Mouse (Mus musculus): ENCODE results near the gene Haao. TPM values are rescaled to one million over a fixed set of nuclear protein-coding genes. Genes with fewer than 3 reads are reported as not detected.

Haao gene
- polyA plus RNA-seq, 1 experiment = not detected

DNA sequence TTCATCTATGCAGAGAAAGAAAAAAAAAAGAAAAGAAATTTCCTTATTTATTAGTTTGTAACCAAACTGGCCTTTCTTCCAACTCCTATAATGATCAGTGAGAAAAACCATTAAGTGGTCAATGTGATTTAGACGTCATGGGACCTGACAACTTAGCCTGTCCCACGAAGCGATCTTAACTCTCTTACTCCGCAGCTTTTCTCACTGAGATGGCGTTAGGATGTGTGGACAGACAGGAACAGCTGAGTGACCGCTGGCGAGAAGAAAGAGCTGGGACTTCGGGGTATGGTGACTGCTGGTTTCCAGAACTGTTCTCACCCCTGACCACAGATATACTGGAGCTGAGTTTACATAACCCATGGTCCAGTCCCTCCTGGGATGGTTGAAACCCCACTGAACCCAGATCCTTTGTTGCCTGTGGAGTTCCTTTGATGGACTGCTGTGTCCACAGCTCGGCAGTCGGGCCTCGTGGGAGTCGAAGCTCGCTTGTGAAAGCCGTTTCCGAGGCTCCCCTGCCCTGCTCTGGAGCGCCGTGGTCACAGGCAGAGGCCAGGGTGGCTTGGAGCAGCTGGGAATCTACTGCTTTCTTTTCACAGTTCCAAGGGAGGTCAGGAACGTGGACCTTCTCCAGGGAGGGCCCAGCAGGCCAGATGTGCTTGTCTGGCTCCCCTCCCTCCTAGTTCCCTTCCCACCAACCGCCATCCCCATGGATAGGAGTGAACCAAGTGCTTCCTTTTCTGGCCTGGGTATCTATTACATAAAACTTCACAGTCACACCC is 25.8 kb upstream of the Haao start:
- Histone ChIP-seq H3K27me3 (ENCODE audit: control insufficient read depth, insufficient read depth, insufficient read length) (no peaks in the 10 kb centered on the region), H3ac (ENCODE audit: control insufficient read depth, insufficient read length, low read depth) (no peak overlapping the region), H3K79me3 (ENCODE audit: low read depth) (no peaks in the 10 kb centered on the region), H3K4me3 (ENCODE audit: insufficient read depth, poor library complexity, severe bottlenecking) (no peak overlapping the region), H3K79me2 (ENCODE audit: control insufficient read depth, insufficient read depth) (no peaks in the 10 kb centered on the region), H3K36me3 (ENCODE audit: control insufficient read depth, insufficient read depth) (no peaks in the 10 kb centered on the region)
- TF ChIP-seq FOSL1 (IDR thresholded peaks at IDR 0.05; ENCODE audit: insufficient read depth, low read length, poor library complexity, severe bottlenecking) = no peak
- TF ChIP-seq MYOD1 (IDR thresholded peaks at IDR 0.05; ENCODE audit: control insufficient read depth, insufficient read length, low read depth) = peak; percentile 95
- no peak for TF ChIP-seq USF1 (IDR thresholded peaks at IDR 0.05; ENCODE audit: low read depth)

- Histone ChIP-seq H3ac (ENCODE audit: control insufficient read depth, insufficient read length, low read depth) (no peak overlapping the region), H3K36me3 (ENCODE audit: control insufficient read depth, insufficient read depth) (no peaks in the 10 kb centered on the region), H3K79me2 (ENCODE audit: control insufficient read depth, insufficient read depth) (no peaks in the 10 kb centered on the region), H3K27me3 (ENCODE audit: control insufficient read depth, insufficient read depth, insufficient read length) (no peaks in the 10 kb centered on the region), H3K4me3 (ENCODE audit: insufficient read depth, poor library complexity, severe bottlenecking) (no peak overlapping the region), H3K79me3 (ENCODE audit: low read depth) (no peaks in the 10 kb centered on the region)
- TF ChIP-seq MYOD1 (IDR thresholded peaks at IDR 0.05; ENCODE audit: control insufficient read depth, insufficient read length, low read depth) = no peak
- peak; percentile 64 for TF ChIP-seq CTCF (IDR thresholded peaks at IDR 0.05; ENCODE audit: control insufficient read depth, insufficient read depth, insufficient read length)
- TF ChIP-seq MAX (IDR thresholded peaks at IDR 0.05) = no peak
- TF ChIP-seq MYOG (IDR thresholded peaks at IDR 0.05; ENCODE audit: control insufficient read depth, extremely low read depth, insufficient read length) = no peak
- no peak for TF ChIP-seq CEBPB (IDR thresholded peaks at IDR 0.05; ENCODE audit: low read depth)
Observed at GRCm38 (mm10) chr17:83872806-83873348, 25.1 kb upstream of the Haao start.

- no peaks in the 10 kb centered on the region for H3K36me3 ChIP-seq (ENCODE audit: control insufficient read depth, insufficient read depth)
- H3K79me3 ChIP-seq (ENCODE audit: low read depth) = no peaks in the 10 kb centered on the region
- no peak overlapping the region for H3K4me3 ChIP-seq (ENCODE audit: insufficient read depth, poor library complexity, severe bottlenecking)
- no peaks in the 10 kb centered on the region for H3K27me3 ChIP-seq (ENCODE audit: control insufficient read depth, insufficient read depth, insufficient read length)
- TF ChIP-seq CTCF (IDR thresholded peaks at IDR 0.05; ENCODE audit: control insufficient read depth, insufficient read depth, insufficient read length) = no peak
- no peak for TF ChIP-seq MAX (IDR thresholded peaks at IDR 0.05)
- TF ChIP-seq USF1 (IDR thresholded peaks at IDR 0.05; ENCODE audit: low read depth) = no peak
- TF ChIP-seq MYOG (IDR thresholded peaks at IDR 0.05; ENCODE audit: control insufficient read depth, extremely low read depth, insufficient read length) = no peak
- TF ChIP-seq MYOD1 (IDR thresholded peaks at IDR 0.05; ENCODE audit: control insufficient read depth, insufficient read length, low read depth) = no peak
- no peak for TF ChIP-seq FOSL1 (IDR thresholded peaks at IDR 0.05; ENCODE audit: insufficient read depth, low read length, poor library complexity, severe bottlenecking)
- no peak overlapping the region for H3ac ChIP-seq (ENCODE audit: control insufficient read depth, insufficient read length, low read depth)
- H3K79me2 ChIP-seq (ENCODE audit: control insufficient read depth, insufficient read depth) = no peaks in the 10 kb centered on the region
Observed at GRCm38 (mm10) chr17:83871354-83871753, 23.6 kb upstream of the Haao start.

DNA sequence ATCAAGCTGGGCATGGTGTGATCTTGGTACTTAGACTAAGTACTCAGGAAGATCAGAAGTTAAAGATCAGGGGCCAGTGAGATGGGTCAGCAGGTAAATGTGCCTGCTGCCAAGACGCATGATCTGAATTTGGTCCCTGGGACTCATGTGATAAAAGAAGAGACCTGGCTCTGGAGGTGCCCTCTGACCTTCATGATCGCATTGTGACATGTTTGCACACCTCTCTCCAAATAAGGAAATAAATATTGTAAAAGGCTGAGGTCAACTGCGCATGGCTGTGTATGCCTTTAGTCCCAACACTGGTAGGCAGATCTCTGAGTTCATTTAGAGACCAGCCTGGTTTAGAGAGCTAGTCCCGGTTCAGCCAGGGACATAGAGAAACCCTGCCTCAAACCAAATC is 22.6 kb upstream of the Haao start:
- no peak for TF ChIP-seq USF1 (IDR thresholded peaks at IDR 0.05; ENCODE audit: low read depth)
- no peak for TF ChIP-seq MAX (IDR thresholded peaks at IDR 0.05)
- TF ChIP-seq MYOD1 (IDR thresholded peaks at IDR 0.05; ENCODE audit: control insufficient read depth, insufficient read length, low read depth) = no peak
- TF ChIP-seq MYOG (IDR thresholded peaks at IDR 0.05; ENCODE audit: control insufficient read depth, extremely low read depth, insufficient read length) = no peak
- no peak for TF ChIP-seq FOSL1 (IDR thresholded peaks at IDR 0.05; ENCODE audit: insufficient read depth, low read length, poor library complexity, severe bottlenecking)
- TF ChIP-seq CEBPB (IDR thresholded peaks at IDR 0.05; ENCODE audit: low read depth) = no peak
- TF ChIP-seq CTCF (IDR thresholded peaks at IDR 0.05; ENCODE audit: control insufficient read depth, insufficient read depth, insufficient read length) = no peak
- H3ac ChIP-seq (ENCODE audit: control insufficient read depth, insufficient read length, low read depth) = no peak overlapping the region
- no peaks in the 10 kb centered on the region for H3K79me2 ChIP-seq (ENCODE audit: control insufficient read depth, insufficient read depth)
- no peaks in the 10 kb centered on the region for H3K27me3 ChIP-seq (ENCODE audit: control insufficient read depth, insufficient read depth, insufficient read length)
- H3K79me3 ChIP-seq (ENCODE audit: low read depth) = no peaks in the 10 kb centered on the region
- H3K36me3 ChIP-seq (ENCODE audit: control insufficient read depth, insufficient read depth) = no peaks in the 10 kb centered on the region
- no peak overlapping the region for H3K4me3 ChIP-seq (ENCODE audit: insufficient read depth, poor library complexity, severe bottlenecking)

- Histone ChIP-seq H3K79me2 (ENCODE audit: control insufficient read depth, insufficient read depth) (no peaks in the 10 kb centered on the region), H3ac (ENCODE audit: control insufficient read depth, insufficient read length, low read depth) (no peak overlapping the region), H3K27me3 (ENCODE audit: control insufficient read depth, insufficient read depth, insufficient read length) (no peaks in the 10 kb centered on the region), H3K4me3 (ENCODE audit: insufficient read depth, poor library complexity, severe bottlenecking) (no peak overlapping the region), H3K36me3 (ENCODE audit: control insufficient read depth, insufficient read depth) (no peaks in the 10 kb centered on the region), H3K79me3 (ENCODE audit: low read depth) (no peaks in the 10 kb centered on the region)
- TF ChIP-seq CTCF (IDR thresholded peaks at IDR 0.05; ENCODE audit: control insufficient read depth, insufficient read depth, insufficient read length) (peak; percentile 40), MAX (IDR thresholded peaks at IDR 0.05) (no peak)
Observed at GRCm38 (mm10) chr17:83866582-83866981, 18.8 kb upstream of the Haao start.

DNA sequence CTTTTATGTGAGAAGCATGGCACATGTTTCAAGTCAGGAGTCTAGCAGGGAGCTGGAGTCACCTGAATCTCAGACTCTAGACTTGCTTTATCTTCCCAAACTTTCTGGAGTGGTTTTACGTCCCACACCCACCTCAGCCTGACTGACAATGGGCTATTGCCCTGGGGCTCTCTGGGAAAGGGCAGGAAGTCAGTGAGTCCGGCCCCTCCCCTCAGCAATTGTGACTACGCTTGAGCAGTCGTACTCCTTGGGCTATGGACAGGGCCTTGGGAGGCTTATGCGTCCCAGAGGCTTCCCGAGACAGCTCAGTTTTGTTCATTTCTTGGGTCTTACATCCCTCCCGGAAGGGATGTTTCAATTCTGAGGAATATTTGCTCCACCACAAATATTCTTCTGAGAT is 17.6 kb upstream of the Haao start:
- no peaks in the 10 kb centered on the region for H3K36me3 ChIP-seq (ENCODE audit: control insufficient read depth, insufficient read depth)
- no peaks in the 10 kb centered on the region for H3K79me3 ChIP-seq (ENCODE audit: low read depth)
- H3K79me2 ChIP-seq (ENCODE audit: control insufficient read depth, insufficient read depth) = no peaks in the 10 kb centered on the region
- H3ac ChIP-seq (ENCODE audit: control insufficient read depth, insufficient read length, low read depth) = no peak overlapping the region
- H3K4me3 ChIP-seq (ENCODE audit: insufficient read depth, poor library complexity, severe bottlenecking) = no peak overlapping the region
- H3K27me3 ChIP-seq (ENCODE audit: control insufficient read depth, insufficient read depth, insufficient read length) = no peaks in the 10 kb centered on the region
- TF ChIP-seq USF1 (IDR thresholded peaks at IDR 0.05; ENCODE audit: low read depth) (no peak), MYOD1 (IDR thresholded peaks at IDR 0.05; ENCODE audit: control insufficient read depth, insufficient read length, low read depth) (no peak), MYOG (IDR thresholded peaks at IDR 0.05; ENCODE audit: control insufficient read depth, extremely low read depth, insufficient read length) (no peak), FOSL1 (IDR thresholded peaks at IDR 0.05; ENCODE audit: insufficient read depth, low read length, poor library complexity, severe bottlenecking) (no peak), MAX (IDR thresholded peaks at IDR 0.05) (no peak), CEBPB (IDR thresholded peaks at IDR 0.05; ENCODE audit: low read depth) (no peak), CTCF (IDR thresholded peaks at IDR 0.05; ENCODE audit: control insufficient read depth, insufficient read depth, insufficient read length) (no peak)
